Mouse (Mus musculus): ENCODE data around the gene Ppp1r2.

Gene Ppp1r2

DNA sequence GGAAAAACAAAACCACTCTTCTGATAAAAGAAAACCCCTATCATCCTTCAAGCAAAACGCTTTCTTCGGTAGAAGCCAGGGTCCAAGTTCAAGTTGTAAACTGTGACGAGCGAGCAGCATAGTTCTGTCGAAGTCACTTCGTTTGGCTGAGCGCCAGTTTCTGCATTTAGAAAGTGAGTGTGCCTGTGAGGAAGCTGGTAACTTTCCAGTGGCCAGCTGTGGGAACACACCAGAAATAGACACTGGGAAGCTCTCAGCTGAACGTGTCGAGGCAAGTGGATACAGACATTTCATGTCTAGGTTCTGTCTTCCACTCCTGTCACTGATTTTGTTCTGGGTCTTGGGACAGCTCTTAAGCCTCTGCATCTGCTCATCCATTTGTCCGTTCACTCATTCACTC is 15.2 kb upstream of the Ppp1r2 start:
- DNase-seq: peak; percentile 41 to 46

DNA sequence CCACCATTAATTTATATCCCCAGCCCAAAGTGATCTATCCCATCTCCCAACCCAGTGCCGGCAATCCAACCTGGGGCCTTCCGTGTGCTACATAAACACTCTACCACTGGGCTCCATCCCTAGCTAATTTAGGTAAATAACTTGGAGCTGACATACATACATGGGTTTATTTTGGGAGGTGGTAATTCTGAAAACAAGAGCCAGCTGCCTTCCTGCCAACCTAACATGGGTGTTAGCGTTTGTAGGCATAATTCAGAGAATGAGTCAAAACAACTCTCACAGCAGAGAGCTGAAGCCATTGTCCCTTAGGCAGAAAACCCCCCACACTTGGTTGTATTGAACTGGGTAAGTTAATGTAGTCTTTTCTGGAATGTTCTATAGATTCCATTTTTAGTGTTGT is 12.6 kb upstream of the Ppp1r2 start:
- no peak for DNase-seq

DNA sequence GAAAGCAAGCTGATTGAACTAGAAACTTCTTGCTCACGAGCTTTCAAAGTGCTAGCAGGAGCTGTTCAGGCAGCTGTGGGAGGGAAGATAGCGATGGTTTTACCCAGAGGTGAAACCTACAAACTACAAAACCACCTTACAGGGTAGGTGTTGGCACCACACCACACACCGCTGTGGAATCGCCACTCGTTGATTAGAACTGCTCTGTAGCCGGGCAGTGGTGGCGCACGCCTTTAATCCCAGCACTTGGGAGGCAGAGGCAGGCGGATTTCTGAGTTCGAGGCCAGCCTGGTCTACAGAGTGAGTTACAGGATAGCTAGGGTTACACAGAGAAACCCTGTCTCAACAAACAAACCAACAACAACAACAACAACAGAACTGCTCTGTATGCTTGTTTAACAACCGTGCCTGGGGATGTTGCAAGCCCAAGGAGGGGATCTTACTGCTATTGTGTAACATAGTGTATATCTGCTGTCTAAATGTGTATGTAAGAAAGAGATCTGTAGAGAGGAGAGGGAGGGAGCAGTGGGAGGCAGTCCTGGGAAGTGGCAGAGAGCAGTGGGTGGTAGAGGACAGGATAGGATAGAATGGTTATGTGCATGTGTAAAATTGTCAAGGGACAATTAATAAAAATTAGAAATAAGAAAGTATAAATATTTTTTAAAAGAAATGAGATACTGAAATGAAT is 11.9 kb upstream of the Ppp1r2 start:
- no peak for DNase-seq

- DNase-seq: peak; percentile 54 to 62
These were observed 6.9 kb upstream of the Ppp1r2 start for GRCm38 (mm10) chr16:31281981-31282380.

- no peak for DNase-seq
These were observed 5.1 kb upstream of the Ppp1r2 start for GRCm38 (mm10) chr16:31280176-31280575.

DNA sequence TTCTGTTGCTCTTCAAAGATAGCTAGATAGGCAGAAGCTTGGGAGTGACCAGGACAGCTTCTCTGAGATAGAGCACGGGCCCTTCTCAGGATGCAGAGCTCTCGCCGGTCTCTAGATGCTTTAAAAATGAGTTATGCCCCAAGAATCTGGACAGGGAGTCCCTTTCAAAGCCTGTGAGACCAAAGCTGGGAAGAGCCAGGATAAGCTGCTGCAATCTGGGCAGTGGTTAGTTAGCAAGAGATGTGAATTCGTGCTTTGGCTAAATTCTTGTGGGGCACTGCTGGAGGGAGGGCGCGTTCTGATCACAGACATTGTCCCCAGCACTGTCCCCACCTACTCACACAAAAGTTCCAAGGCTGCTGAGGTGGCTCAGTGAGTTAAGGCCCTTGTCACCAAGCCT is 3.5 kb upstream of the Ppp1r2 start:
- DNase-seq: no peak

GRCm38 (mm10) chr16:31278081-31278480 is 3.0 kb upstream of the Ppp1r2 start:
- DNase-seq: no peak

DNA sequence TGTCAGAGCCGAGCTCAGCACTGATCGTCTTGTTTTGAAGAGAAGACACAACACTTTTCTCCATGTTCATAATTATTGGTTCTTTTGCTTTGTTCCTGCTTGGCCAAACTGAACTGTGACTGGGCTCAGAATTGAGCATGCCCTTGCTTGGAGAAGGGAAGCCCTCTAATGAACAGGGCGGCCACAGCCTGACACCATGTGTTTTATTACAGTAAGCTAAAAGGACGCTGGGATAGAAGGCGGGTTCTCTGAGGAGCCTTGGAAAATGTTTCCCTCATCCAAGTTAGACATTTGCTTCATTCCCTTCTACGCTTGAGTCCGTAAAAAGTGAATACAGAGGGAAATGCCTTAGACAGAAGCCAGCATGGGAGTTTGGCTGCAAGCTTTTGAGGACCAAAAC is 1.9 kb upstream of the Ppp1r2 start:
- no peak for DNase-seq

GRCm38 (mm10) chr16:31276539-31276938 is 1.5 kb upstream of the Ppp1r2 start:
- DNase-seq: peak; percentile 75 to 81

DNA sequence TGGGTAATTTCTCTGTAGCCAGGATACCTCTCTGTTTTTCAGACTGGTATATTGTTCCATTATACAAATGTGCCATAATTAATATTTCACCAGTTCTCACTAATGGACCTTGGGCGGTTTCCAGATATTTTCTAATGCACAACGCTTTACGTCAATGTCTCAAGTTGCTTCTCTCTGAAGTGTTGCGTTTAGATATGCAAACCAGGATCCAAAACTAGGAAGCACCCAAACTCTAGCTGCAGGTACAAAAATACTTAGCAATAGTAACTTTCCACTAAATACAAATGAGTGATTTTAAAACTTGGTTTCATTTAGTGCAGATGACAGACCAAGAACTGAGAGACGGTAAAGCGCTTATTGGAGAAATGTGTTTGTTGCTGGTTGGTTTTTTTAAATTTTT is 993 bp downstream of the Ppp1r2 start:
- DNase-seq: peak in 1 of 2 experiments; percentile 30

- DNase-seq: no peak
These were observed 8.4 kb downstream of the Ppp1r2 start for GRCm38 (mm10) chr16:31266692-31267091.

- DNase-seq: no peak
These were observed 18.9 kb downstream of the Ppp1r2 start for GRCm38 (mm10) chr16:31256151-31256550.

- DNase-seq: no peak
These were observed 19.4 kb downstream of the Ppp1r2 start for GRCm38 (mm10) chr16:31255685-31256084.

DNA sequence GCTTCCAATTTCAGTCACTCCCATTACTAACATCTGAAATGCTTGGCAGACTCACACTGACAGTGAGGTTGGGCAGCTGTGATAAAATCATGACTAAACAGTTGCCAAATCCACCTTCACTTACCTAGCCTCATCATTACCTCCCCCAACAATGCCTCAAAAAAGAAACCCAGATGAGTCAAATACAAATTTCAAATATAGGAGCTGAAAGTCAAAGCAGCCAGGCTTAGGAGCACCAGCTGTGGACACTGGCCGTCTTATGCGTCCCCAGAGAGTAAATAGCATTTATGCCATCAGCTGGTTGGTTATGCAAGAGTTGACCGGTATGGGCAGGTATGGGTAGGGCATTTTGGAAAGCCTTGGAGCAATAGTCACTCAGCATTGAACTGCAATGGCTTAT is 25.7 kb downstream of the Ppp1r2 start:
- no peak for DNase-seq

- DNase-seq: no peak
These were observed 26.4 kb downstream of the Ppp1r2 start for GRCm38 (mm10) chr16:31248717-31249116.

DNA sequence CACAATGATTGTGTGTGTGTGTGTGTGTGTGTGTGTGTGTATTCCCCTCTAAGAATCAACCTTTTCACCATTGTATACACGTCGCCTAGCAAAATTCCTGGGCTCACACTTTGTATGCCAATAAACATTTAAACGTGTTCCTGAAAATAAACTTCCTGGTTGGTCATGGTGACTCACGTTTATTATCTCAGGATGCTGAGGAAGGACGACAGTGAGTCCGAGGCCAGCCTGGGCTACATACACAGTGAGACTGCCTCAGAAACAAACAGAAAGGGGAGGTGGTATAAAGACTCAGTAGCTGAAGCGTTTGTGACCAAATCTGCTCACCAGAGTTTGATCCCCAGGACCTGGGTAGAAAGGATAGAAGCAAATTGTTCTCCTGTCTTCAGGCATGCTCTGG is 27.6 kb downstream of the Ppp1r2 start:
- DNase-seq: no peak

DNA sequence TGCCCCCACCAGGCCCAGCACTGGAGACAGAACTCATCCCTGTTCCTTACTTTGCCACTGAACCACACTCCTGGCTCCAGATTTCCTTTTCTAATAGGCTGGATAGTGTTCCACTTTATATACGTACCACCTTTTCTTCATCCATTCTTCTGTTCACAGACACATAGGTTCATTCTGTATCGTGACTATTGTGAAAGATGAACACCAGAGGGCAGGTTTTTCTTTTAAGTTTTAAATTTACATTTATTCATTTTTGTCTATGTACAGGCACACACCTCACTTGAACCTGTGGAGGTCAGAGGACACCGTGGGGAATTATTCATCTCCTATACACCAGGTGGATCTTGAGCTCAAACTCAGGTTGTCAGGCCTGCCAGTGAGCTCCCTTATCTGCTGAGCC is 31.0 kb downstream of the Ppp1r2 start:
- no peak for DNase-seq

- DNase-seq: no peak
These were observed 33.6 kb downstream of the Ppp1r2 start for GRCm38 (mm10) chr16:31241433-31241832.

GRCm38 (mm10) chr16:31240569-31240968 is 34.5 kb downstream of the Ppp1r2 start:
- DNase-seq: no peak

DNA sequence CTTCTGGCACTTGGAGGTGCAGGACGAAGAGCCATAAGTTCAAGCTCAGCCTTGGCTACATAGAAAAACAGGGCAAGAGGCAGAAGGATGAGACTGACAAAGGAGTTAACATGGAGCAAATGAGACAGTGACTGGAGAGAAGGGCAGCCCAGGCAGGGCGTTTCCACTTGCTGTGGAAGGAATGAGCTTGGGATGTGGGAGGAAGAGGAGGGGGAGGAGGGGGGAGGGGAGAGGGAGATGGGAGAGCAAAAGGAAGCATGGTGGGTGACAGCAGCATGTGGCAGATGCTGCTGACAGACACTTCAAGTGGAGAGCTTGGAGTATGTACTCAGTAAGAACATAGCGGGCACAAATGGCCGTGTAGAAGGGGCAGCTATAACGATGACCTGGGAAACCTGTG is 36.8 kb downstream of the Ppp1r2 start:
- no peak for DNase-seq

DNA sequence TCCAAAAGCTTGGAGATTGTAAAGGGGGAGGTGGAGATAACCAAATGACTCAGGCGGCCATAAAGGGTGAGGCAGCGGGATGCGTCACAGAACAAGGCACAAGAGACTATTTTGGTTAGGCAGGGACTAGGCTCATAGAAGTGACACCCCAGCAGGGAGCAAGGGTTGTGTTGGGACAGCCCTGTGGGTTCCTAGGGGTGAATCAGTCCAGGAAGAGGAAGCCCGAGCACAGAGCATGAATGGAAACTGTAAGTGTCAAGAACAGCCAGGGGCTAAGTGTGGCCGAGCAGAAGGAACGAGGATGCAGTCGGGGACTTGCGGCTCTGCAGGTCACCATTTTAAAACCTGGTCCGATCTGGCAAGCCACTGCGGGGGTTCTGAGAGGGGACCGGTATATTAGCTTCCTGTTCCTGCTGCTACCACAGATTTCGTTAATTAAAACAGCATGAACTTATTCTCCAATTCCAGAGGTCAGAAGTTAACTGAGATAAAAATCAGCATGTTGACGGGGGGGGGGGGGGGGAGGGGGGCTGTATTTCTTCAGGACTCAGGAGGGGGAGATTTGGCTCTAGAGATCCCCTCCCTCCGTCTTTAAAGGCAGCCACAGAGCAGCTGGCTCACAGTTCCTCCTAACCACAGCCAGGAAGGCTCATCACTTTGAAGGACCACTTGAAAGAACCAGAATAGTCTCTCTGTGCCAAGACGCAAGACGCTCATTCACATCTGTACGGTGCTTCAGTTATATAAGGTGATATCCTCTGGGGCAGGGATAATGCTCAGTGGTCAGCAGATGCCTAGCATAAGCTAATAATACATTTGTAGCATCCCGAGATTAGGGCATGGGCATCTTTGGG is 39.4 kb downstream of the Ppp1r2 start:
- DNase-seq: peak; percentile 38 to 47

DNA sequence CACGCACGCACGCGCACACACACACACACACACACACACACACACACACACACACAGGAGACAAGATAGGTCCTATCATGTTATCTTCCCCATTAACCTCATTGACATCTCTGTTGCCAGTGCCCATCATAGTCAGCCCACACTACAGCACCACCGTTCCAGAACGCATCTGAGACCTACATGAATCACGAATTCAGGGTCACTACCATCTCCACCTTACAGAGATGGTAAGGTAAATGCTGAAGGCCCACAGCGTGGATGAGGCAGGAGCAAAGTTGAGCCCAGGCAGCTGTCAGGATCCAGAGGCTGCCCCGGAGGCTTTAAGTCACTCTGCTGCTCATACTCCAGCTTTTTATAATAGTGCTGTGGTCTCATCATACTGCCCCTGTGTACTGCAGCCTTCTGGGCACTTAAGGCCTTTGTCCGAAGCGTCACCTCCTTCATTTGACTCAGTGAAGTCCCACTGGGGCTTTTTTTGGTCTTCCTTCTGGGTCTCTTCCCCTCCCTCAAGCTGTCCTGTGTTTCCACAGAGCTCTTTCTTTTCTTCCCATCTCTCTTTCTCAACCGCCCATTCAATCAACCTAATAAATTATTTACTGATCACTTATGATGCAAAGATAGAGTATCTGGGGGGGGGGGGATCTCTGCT is 40.1 kb downstream of the Ppp1r2 start:
- DNase-seq: no peak

- no peak for DNase-seq
These were observed 40.7 kb downstream of the Ppp1r2 start for GRCm38 (mm10) chr16:31234356-31234755.

All from cerebellum, postnatal 10 days (tissue).